ENCODE assay signal across 30 mouse cellular contexts in the genomic region with DNA sequence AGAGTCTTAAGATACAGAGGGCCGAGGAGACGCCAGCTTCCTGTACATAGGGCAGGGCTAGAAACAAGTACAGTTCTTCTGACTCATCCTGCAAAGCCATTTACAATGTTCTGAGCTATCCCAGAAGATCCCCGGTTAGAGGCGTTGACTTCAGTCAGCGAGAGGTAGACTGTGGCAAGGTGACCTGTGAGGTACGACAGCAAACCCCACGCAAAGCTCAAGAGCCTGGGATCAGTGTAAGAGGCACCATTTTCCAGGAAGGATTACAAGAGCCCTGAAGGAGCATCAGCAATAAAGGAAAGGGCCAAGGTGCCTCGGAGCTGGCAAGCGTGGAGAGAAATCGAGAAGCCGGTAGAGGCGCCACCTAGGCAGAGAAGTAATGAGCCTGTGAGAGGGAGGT.
"Had no signal": no experiment of that assay in that cellular context is flagged by ENCODE, and none has a peak within 500 bp of the region (broad histone marks: within the 10 kb centered on the region; RNA-seq: fewer than 3 reads in every experiment).

No protein-coding gene starts in this region.

- H3K4me2 ChIP-seq: limb, embryonic 12.5 days; limb, embryonic 13.5 days; limb, embryonic 15.5 days; liver, embryonic 12.5 days; liver, embryonic 13.5 days; liver, embryonic 15.5 days; lung, embryonic 14.5 days; lung, embryonic 15.5 days; midbrain, embryonic 11.5 days; midbrain, embryonic 12.5 days; midbrain, embryonic 13.5 days; midbrain, embryonic 15.5 days; neural tube, embryonic 12.5 days; neural tube, embryonic 13.5 days had no signal

- ATAC-seq: liver, embryonic 12.5 days; lung, postnatal 0 days; midbrain, embryonic 13.5 days; midbrain, embryonic 15.5 days; midbrain, embryonic 16.5 days had no signal

- H3K9ac ChIP-seq: limb, embryonic 12.5 days; limb, embryonic 13.5 days; limb, embryonic 15.5 days; liver, embryonic 12.5 days; liver, embryonic 13.5 days; liver, embryonic 14.5 days; liver, embryonic 15.5 days; lung, embryonic 14.5 days; lung, embryonic 15.5 days; midbrain, embryonic 12.5 days; midbrain, embryonic 13.5 days; midbrain, embryonic 15.5 days; neural tube, embryonic 12.5 days; neural tube, embryonic 13.5 days had no signal

- H3K27ac ChIP-seq: limb, embryonic 10.5 days; limb, embryonic 12.5 days; limb, embryonic 13.5 days; limb, embryonic 15.5 days; liver, embryonic 12.5 days; liver, embryonic 13.5 days; liver, embryonic 14.5 days; liver, embryonic 15.5 days; lung, embryonic 15.5 days; macrophage; midbrain, embryonic 10.5 days; midbrain, embryonic 12.5 days; midbrain, embryonic 13.5 days; midbrain, embryonic 15.5 days; neural tube, embryonic 12.5 days; neural tube, embryonic 13.5 days had no signal

- DNase-seq: liver; liver, embryonic 13.5 days; lung, adult 18-20 months; lung, adult 2 months; lung, embryonic 14.5 days; lung, postnatal 10 days; lung, postnatal 14 days; lung, postnatal 36 days; lung, postnatal 4 days; midbrain, embryonic 14.5 days had no signal

- H3K36me3 ChIP-seq: limb, embryonic 10.5 days; limb, embryonic 12.5 days; limb, embryonic 13.5 days; limb, embryonic 15.5 days; liver, embryonic 12.5 days; liver, embryonic 13.5 days; liver, embryonic 15.5 days; lung, embryonic 15.5 days; midbrain, embryonic 10.5 days; midbrain, embryonic 12.5 days; midbrain, embryonic 13.5 days; midbrain, embryonic 15.5 days; neural tube, embryonic 12.5 days; neural tube, embryonic 13.5 days had no signal

- H3K4me1 ChIP-seq: limb, embryonic 15.5 days; liver, embryonic 12.5 days; liver, embryonic 15.5 days; lung, embryonic 15.5 days; megakaryocyte, embryonic 14.5 days; midbrain, embryonic 10.5 days; midbrain, embryonic 12.5 days; midbrain, embryonic 13.5 days; midbrain, embryonic 15.5 days; neural tube, embryonic 12.5 days; neural tube, embryonic 13.5 days had no signal

- H3K27me3 ChIP-seq: limb, embryonic 12.5 days; limb, embryonic 13.5 days; limb, embryonic 15.5 days; liver, embryonic 12.5 days; liver, embryonic 13.5 days; liver, embryonic 15.5 days; lung, embryonic 15.5 days; midbrain, embryonic 12.5 days; midbrain, embryonic 13.5 days; midbrain, embryonic 15.5 days; neural tube, embryonic 12.5 days; neural tube, embryonic 13.5 days had no signal

- H3K9me3 ChIP-seq: limb, embryonic 10.5 days; limb, embryonic 12.5 days; limb, embryonic 13.5 days; limb, embryonic 15.5 days; liver, embryonic 12.5 days; liver, embryonic 13.5 days; liver, embryonic 15.5 days; lung, embryonic 15.5 days; midbrain, embryonic 10.5 days; midbrain, embryonic 12.5 days; midbrain, embryonic 13.5 days; midbrain, embryonic 15.5 days; neural tube, embryonic 12.5 days; neural tube, embryonic 13.5 days had no signal

- H3K4me3 ChIP-seq: limb, embryonic 10.5 days; limb, embryonic 12.5 days; limb, embryonic 13.5 days; limb, embryonic 15.5 days; liver, embryonic 12.5 days; liver, embryonic 13.5 days; liver, embryonic 15.5 days; lung, embryonic 15.5 days; megakaryocyte, embryonic 14.5 days; midbrain, embryonic 10.5 days; midbrain, embryonic 12.5 days; midbrain, embryonic 13.5 days; midbrain, embryonic 15.5 days; myocyte; neural tube, embryonic 12.5 days; neural tube, embryonic 13.5 days had no signal
